Mouse (Mus musculus): ENCODE data around the gene Eml6.
"Not testable (repeated sequence)": the region's sequence is repeated elsewhere in the genome, so short reads cannot be mapped to it uniquely, and the experiment has no call there.

- TF ChIP-seq CHD2 (IDR thresholded peaks at IDR 0.05; ENCODE audit: low read depth, low read length); HCFC1 (IDR thresholded peaks at IDR 0.05; ENCODE audit: borderline replicate concordance, insufficient read depth, low read length): not testable (repeated sequence)
These were observed 201.2 kb downstream of the Eml6 start for GRCm38 (mm10) chr11:29824474-29825270.
